Mouse (Mus musculus): ENCODE data around the gene Vps37d. TPM values are rescaled to one million over a fixed set of nuclear protein-coding genes. Genes with fewer than 3 reads are reported as not detected.
A peak's percentile ranks its signal among the peaks of the same experiment; 100 is the strongest.

The Vps37d gene
- polyA plus RNA-seq, 1 experiment from 2014 or later = 6.1 TPM

GRCm38 (mm10) chr5:135106758-135107256, 28.7 kb upstream of the Vps37d start:
- peak overlapping the region; percentile 52 for H3K9ac ChIP-seq
- H3K4me1 ChIP-seq = peaks cover 15% of the 10 kb centered on the region
- WGBS = under 1% methylated on average over 48 of the region's 48 CpGs
- ATAC-seq (ENCODE audit: borderline replicate concordance, extremely low read depth, low FRiP score, low TSS enrichment) = peak; percentile 73; the same call in 1 of the 2 replicates
- peaks cover 56% of the 10 kb centered on the region for H3K27me3 ChIP-seq
- H3K4me3 ChIP-seq = peak overlapping the region; percentile 49
- no peak overlapping the region for H3K27ac ChIP-seq
- H3K36me3 ChIP-seq = no peaks in the 10 kb centered on the region
- peak overlapping the region; percentile 95 for H3K4me2 ChIP-seq
- H3K9me3 ChIP-seq = no peaks in the 10 kb centered on the region

- H3K36me3 ChIP-seq = no peaks in the 10 kb centered on the region
- peaks cover 15% of the 10 kb centered on the region for H3K4me1 ChIP-seq
- no peak overlapping the region for H3K27ac ChIP-seq
- H3K4me2 ChIP-seq = no peak overlapping the region
- H3K9ac ChIP-seq = no peak overlapping the region
- no peaks in the 10 kb centered on the region for H3K9me3 ChIP-seq
- no peak for ATAC-seq (ENCODE audit: borderline replicate concordance, extremely low read depth, low FRiP score, low TSS enrichment)
- H3K4me3 ChIP-seq = no peak overlapping the region
- 52% methylated on average over 11 of the region's 11 CpGs for WGBS
- H3K27me3 ChIP-seq = peaks cover 44% of the 10 kb centered on the region
These were observed 26.1 kb upstream of the Vps37d start for GRCm38 (mm10) chr5:135103999-135104660.

- Histone ChIP-seq H3K9me3 (no peaks in the 10 kb centered on the region), H3K4me3 (no peak overlapping the region), H3K27me3 (peaks cover 13% of the 10 kb centered on the region), H3K27ac (no peak overlapping the region), H3K4me1 (no peaks in the 10 kb centered on the region), H3K36me3 (no peaks in the 10 kb centered on the region), H3K9ac (no peak overlapping the region), H3K4me2 (no peak overlapping the region)
- no peak for ATAC-seq (ENCODE audit: borderline replicate concordance, extremely low read depth, low FRiP score, low TSS enrichment)
- 42% methylated on average over 1 of the region's 1 CpGs for WGBS
These were observed 22.9 kb upstream of the Vps37d start for GRCm38 (mm10) chr5:135100981-135101380.

GRCm38 (mm10) chr5:135089653-135090052, 11.6 kb upstream of the Vps37d start, which contains the start of gene Mlxipl:
Gene Mlxipl, plus strand, starts transcription at chr5:135089890.
- Histone ChIP-seq H3K27me3 (peaks cover 61% of the 10 kb centered on the region), H3K4me2 (peak within 1 kb of the TSS; percentile 34), H3K4me1 (no peaks in the 10 kb centered on the region), H3K9me3 (no peaks in the 10 kb centered on the region), H3K4me3 (0 out of 2 replicates have a peak within 1 kb of the TSS, but pooled peaks have one; percentile 1), H3K27ac (no peak within 1 kb of the TSS), H3K9ac (no peak within 1 kb of the TSS), H3K36me3 (no peaks in the 10 kb centered on the region)
- no peak for ATAC-seq (ENCODE audit: borderline replicate concordance, extremely low read depth, low FRiP score, low TSS enrichment)
- WGBS = 2% methylated on average over 38 of the region's 39 CpGs

- H3K36me3 ChIP-seq = no peaks in the 10 kb centered on the region
- no peak overlapping the region for H3K4me2 ChIP-seq
- H3K27me3 ChIP-seq = peaks cover 50% of the 10 kb centered on the region
These were observed 8.8 kb upstream of the Vps37d start for GRCm38 (mm10) chr5:135086871-135087270.

GRCm38 (mm10) chr5:135080539-135080938, 2.5 kb upstream of the Vps37d start:
- peaks cover 18% of the 10 kb centered on the region for H3K4me1 ChIP-seq
- no peak for ATAC-seq (ENCODE audit: borderline replicate concordance, extremely low read depth, low FRiP score, low TSS enrichment)
- no peaks in the 10 kb centered on the region for H3K9me3 ChIP-seq
- no peak overlapping the region for H3K4me2 ChIP-seq
- H3K9ac ChIP-seq = no peak overlapping the region
- H3K4me3 ChIP-seq = no peak overlapping the region
- peaks cover 2% of the 10 kb centered on the region; the same call in 1 of the 2 replicates for H3K27me3 ChIP-seq
- H3K36me3 ChIP-seq = no peaks in the 10 kb centered on the region
- WGBS = 81% methylated on average over 5 of the region's 5 CpGs
- no peak overlapping the region for H3K27ac ChIP-seq

More at GRCm38 (mm10) chr5:135086871-135087270, 8.8 kb upstream of the Vps37d start:
- Histone ChIP-seq H3K9ac (no peak overlapping the region), H3K4me3 (no peak overlapping the region), H3K27ac (no peak overlapping the region), H3K9me3 (no peaks in the 10 kb centered on the region), H3K4me1 (no peaks in the 10 kb centered on the region)
- 54% methylated on average over 4 of the region's 4 CpGs for WGBS
- ATAC-seq (ENCODE audit: borderline replicate concordance, extremely low read depth, low FRiP score, low TSS enrichment) = no peak

- ATAC-seq (ENCODE audit: borderline replicate concordance, extremely low read depth, low FRiP score, low TSS enrichment) = no peak
- Histone ChIP-seq H3K27ac (no peak overlapping the region), H3K4me1 (peaks cover 18% of the 10 kb centered on the region), H3K4me3 (no peak overlapping the region), H3K4me2 (no peak overlapping the region), H3K9ac (no peak overlapping the region), H3K36me3 (no peaks in the 10 kb centered on the region), H3K27me3 (no peaks in the 10 kb centered on the region; the same call in 1 of the 2 replicates), H3K9me3 (no peaks in the 10 kb centered on the region)
- WGBS = 94% methylated on average over 2 of the region's 2 CpGs
These were observed 1.5 kb upstream of the Vps37d start for GRCm38 (mm10) chr5:135079578-135079977.

- Histone ChIP-seq H3K9me3 (no peaks in the 10 kb centered on the region), H3K9ac (peak overlapping the region; percentile 89), H3K4me3 (peak overlapping the region; percentile 80), H3K36me3 (no peaks in the 10 kb centered on the region), H3K4me1 (peaks cover 22% of the 10 kb centered on the region), H3K4me2 (peak overlapping the region; percentile 90), H3K27ac (no peak overlapping the region), H3K27me3 (no peaks in the 10 kb centered on the region; the same call in 1 of the 2 replicates)
- no peak; the same call in 1 of the 2 replicates for ATAC-seq (ENCODE audit: borderline replicate concordance, extremely low read depth, low FRiP score, low TSS enrichment)
- WGBS = 1% methylated on average over 11 of the region's 11 CpGs
These were observed 380 bp upstream of the Vps37d start for GRCm38 (mm10) chr5:135078482-135078810.

- 11% methylated on average over 14 of the region's 14 CpGs for WGBS
- Histone ChIP-seq H3K4me3 (peak overlapping the region; percentile 80), H3K9ac (peak overlapping the region; percentile 89), H3K36me3 (peaks cover 6% of the 10 kb centered on the region; the same call in 1 of the 2 replicates), H3K27me3 (no peaks in the 10 kb centered on the region), H3K27ac (peak overlapping the region; percentile 22; the same call in 1 of the 2 replicates), H3K4me2 (peak overlapping the region; percentile 90), H3K4me1 (peaks cover 24% of the 10 kb centered on the region), H3K9me3 (no peaks in the 10 kb centered on the region)
- ATAC-seq (ENCODE audit: borderline replicate concordance, extremely low read depth, low FRiP score, low TSS enrichment) = peak; percentile 51
These were observed 1.0 kb downstream of the Vps37d start for GRCm38 (mm10) chr5:135076931-135077505.

- Histone ChIP-seq H3K9me3 (no peaks in the 10 kb centered on the region), H3K9ac (no peak overlapping the region), H3K4me3 (no peak overlapping the region), H3K4me2 (peak overlapping the region; percentile 90; the same call in 1 of the 2 replicates), H3K4me1 (peaks cover 24% of the 10 kb centered on the region), H3K36me3 (peaks cover 6% of the 10 kb centered on the region; the same call in 1 of the 2 replicates), H3K27me3 (no peaks in the 10 kb centered on the region), H3K27ac (no peak overlapping the region)
- WGBS = 78% methylated on average over 14 of the region's 14 CpGs
- no peak for ATAC-seq (ENCODE audit: borderline replicate concordance, extremely low read depth, low FRiP score, low TSS enrichment)
These were observed 1.7 kb downstream of the Vps37d start for GRCm38 (mm10) chr5:135076368-135076767.

GRCm38 (mm10) chr5:135075655-135076054, 2.4 kb downstream of the Vps37d start:
- 57% methylated on average over 4 of the region's 4 CpGs for WGBS
- no peaks in the 10 kb centered on the region for H3K27me3 ChIP-seq
- peaks cover 6% of the 10 kb centered on the region; the same call in 1 of the 2 replicates for H3K36me3 ChIP-seq
- no peak for ATAC-seq (ENCODE audit: borderline replicate concordance, extremely low read depth, low FRiP score, low TSS enrichment)
- no peaks in the 10 kb centered on the region for H3K9me3 ChIP-seq
- no peak overlapping the region for H3K4me2 ChIP-seq
- H3K27ac ChIP-seq = no peak overlapping the region
- H3K4me1 ChIP-seq = peaks cover 24% of the 10 kb centered on the region
- no peak overlapping the region for H3K9ac ChIP-seq
- H3K4me3 ChIP-seq = no peak overlapping the region
